Mouse (Mus musculus) brown adipose tissue, adult 24 weeks (tissue): ENCODE data around the gene Palm2. TPM values are rescaled to one million over a fixed set of nuclear protein-coding genes. Genes with fewer than 3 reads are reported as not detected.

ENCODE experiments used
- H3K27ac ChIP-seq: fragments of 200-500 bp; replicated peaks from 2 replicates; pipeline ENCODE4 v1.5.1; 2012; ENCODE audit warnings: low read depth, mild to moderate bottlenecking, low read length
- H3K4me1 ChIP-seq: fragments of 200-500 bp; 2 replicates; pipeline ENCODE4 v1.6.1; 2012; ENCODE audit warnings: low read length, mixed read lengths; ENCODE audit not compliant: control insufficient read depth, insufficient read depth, insufficient read length
- H3K4me3 ChIP-seq: fragments of 200-500 bp; 2 replicates; pipeline ENCODE4 v1.5.1; 2012; ENCODE audit warnings: low read depth, mild to moderate bottlenecking, low read length, moderate library complexity; ENCODE audit not compliant: insufficient read depth
- polyA plus RNA-seq: library from polyadenylated mRNA; stranded (reverse); fragments of >200 nt; gene quantifications from 2 replicates; pipeline ENCODE4 v1.2.4, GENCODE M21; 2012; ENCODE audit not compliant: missing spikeins, insufficient read depth, insufficient read length

Palm2 gene
- polyA plus RNA-seq, 1 experiment: 17.0 TPM

DNA sequence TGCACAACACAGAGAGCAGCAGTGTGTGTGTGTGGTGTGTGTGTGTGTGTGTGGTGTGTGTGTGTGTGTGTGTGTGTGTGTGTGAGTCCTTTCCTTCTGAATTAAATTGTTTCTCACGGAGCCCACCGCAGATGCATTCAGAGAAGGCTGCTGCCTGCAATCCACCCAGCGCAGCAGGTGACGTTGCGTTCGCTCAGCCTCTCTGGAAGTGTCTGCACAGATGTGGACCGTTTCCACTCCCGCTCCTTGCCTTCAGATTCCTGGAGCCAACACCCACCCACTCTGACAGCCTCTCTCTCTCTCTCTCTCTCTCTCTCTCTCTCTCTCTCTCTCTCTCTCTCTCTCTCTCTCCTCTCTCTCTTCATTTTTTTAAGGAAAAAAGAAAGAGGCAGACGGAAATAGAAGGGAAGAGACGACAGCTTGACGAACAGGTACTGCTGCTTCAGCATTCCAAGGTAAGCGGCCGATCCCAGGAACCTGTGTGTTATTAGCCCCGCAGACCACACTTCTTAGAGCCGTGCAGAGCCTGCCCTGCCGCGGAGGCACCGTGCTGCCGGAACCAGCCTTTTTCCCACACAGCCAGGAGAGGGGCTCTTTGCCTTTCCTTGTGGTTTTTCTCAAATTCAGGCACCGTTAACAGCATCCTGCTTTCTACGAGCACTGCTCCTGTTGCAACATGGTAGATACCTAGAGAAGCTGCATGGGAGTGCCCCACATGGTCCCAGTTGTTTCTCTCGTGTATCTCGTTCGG is 203.8 kb downstream of the Palm2 start:
- Histone ChIP-seq H3K27ac (no peak overlapping the region), H3K4me1 (no peaks in the 10 kb centered on the region), H3K4me3 (no peak overlapping the region)

DNA sequence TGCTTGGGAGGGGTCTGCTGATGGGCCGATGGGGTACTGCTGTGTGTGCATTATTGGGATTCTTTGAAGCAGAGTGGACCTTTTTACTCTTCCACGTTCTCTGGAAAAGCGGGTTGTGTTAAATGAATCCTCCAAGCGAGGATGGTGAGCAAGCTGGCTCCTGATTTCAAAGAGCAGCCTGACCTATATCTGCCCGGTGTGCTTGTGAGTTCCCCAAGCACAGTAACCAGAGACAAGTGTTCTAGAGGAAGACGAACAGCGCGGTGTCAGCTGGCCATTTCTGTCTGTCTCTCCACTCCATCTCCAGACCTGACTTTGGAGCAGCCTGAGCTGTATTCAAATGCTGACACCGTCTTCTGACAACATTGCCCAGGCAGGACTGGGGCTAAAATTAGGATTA is 204.9 kb downstream of the Palm2 start:
- H3K4me3 ChIP-seq: no peak overlapping the region
- no peaks in the 10 kb centered on the region for H3K4me1 ChIP-seq
- no peak overlapping the region for H3K27ac ChIP-seq

DNA sequence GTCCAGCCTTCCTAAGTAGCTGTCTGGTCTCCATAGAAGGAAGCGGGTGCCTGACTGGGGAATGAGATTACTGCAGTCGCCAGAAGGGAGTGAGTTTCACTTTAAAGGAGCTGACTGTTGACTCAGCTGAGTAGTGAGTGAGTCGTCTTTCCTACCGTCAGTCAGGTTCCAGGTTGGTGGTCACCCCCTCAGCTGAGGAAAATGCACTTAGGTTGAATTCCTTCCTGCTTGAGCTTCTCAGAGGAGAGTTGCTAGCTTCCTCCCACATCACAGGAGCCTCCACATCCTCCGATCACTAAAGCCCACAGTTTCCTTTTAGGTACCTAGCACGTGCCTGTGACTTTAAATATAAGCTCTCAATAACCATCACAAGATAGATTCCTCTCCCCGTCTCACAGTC is 206.2 kb downstream of the Palm2 start:
- no peak overlapping the region for H3K4me3 ChIP-seq
- H3K27ac ChIP-seq: no peak overlapping the region
- no peaks in the 10 kb centered on the region for H3K4me1 ChIP-seq

DNA sequence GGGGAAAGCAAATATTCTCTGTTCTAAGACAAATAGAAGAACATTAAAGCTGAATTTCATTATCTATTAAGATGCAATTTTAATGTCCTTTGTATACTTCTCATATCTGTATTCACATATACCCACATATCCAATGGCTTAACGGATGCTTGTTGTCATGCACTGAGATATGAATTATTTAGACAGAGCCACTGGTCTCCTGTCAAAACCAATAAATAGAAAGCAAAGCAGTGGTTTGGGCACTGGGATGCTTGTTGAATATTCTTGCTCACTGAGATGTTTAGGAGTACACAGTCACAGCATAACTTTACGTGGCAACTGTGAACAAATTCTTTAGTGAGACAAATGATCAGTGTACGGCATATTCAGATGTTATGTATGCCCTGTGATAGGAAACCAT is 206.9 kb downstream of the Palm2 start:
- Histone ChIP-seq H3K27ac (no peak overlapping the region), H3K4me3 (no peak overlapping the region), H3K4me1 (no peaks in the 10 kb centered on the region)

DNA sequence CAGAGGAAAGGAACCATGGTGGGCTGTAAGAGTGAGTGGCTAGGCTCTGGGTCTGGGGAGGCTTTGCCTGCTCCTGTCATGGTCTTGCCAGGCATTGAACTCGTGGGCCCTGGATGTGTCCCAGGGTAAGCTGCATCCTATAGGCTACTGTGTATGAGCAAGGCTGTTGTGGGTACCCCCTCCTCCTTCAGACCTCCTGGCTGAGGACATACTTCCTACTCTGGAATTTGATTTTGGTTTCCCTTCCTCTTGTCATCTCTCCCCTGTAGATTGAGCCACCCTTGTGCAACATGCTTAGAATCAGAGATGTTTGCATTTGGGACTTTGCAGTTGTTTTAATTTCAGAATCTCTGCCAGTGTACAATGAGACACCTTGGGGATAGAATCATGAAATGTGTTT is 216.9 kb downstream of the Palm2 start:
- no peak overlapping the region for H3K4me3 ChIP-seq
- no peaks in the 10 kb centered on the region; the same call in 1 of the 2 replicates for H3K4me1 ChIP-seq
- no peak overlapping the region for H3K27ac ChIP-seq

DNA sequence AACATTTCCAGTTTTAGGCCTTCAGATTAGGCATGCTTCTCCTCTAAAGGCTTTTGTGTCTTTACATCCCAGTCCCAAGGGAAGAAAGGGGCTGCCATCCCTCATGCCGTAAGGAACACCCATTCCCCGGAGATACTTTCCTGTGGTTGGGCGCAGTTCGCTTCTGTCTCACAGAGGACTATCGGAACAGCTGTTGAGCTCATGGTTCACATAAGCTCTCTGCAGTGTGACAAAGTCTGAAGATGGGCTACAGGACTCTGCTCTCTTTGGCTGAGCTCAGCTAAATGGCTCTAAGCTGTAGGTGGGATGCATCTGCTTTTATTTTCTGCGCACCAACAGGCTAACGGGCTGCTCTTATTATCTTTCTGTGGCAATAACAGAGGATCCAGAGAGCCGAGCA is 217.5 kb downstream of the Palm2 start:
- no peak overlapping the region for H3K4me3 ChIP-seq
- H3K27ac ChIP-seq: no peak overlapping the region
- no peaks in the 10 kb centered on the region; the same call in 1 of the 2 replicates for H3K4me1 ChIP-seq

DNA sequence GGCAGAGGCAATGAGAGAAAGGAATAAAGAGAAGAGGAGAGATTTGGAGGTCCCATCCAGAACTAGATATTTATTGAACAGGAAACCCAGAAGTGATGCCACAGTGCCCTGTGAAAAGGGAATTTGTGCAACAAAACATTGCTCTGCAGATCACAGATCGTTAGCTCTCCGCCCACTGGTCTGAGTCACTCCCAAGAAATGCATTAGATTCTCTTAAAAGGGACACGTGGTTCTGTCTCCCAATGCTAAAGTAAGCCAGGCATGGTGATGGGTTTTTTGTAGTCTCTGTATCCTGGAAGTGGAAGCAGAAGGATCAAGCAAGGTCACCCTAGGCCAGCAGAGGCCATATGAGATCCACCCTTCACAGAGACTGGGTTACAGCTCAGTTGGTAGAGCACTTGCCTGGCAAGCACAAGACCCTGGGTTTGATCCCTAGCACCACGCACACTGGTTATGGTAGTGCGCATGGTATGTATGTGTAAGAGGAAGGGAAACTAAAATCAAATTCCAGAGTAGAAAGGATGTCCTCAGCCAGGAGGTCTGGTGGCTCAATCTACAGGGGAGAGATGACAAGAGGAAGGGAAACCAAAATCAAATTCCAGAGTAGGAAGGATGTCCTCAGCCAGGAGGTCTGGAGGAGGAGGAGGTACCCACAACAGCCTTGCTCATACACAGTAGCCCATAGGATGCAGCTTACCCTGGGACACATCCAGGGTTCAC is 218.3 kb downstream of the Palm2 start:
- Histone ChIP-seq H3K27ac (no peak overlapping the region), H3K4me1 (no peaks in the 10 kb centered on the region; the same call in 1 of the 2 replicates)

DNA sequence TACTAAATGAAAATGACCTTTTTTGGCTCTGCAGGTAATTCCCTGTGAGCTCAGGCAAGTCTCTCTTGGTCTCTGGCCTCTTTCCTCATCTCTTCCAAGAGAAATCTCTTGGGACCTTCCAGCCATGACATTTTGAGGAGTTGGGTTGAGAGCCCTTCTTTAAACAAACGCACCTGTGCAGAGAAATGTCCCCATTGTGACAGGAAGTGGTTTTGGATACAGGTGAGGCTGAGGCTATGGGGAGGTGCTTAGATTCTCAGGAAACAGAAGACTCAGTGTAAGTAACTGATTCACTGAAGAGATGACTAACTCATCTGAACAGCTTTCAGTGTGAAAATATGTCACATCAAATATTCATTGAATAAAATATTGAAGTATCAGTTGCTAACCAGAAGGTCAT is 221.9 kb downstream of the Palm2 start:
- Histone ChIP-seq H3K4me1 (no peaks in the 10 kb centered on the region; the same call in 1 of the 2 replicates), H3K27ac (no peak overlapping the region), H3K4me3 (no peak overlapping the region)

More for the DNA sequence above, 218.3 kb downstream of the Palm2 start:
- no peak overlapping the region for H3K4me3 ChIP-seq

DNA sequence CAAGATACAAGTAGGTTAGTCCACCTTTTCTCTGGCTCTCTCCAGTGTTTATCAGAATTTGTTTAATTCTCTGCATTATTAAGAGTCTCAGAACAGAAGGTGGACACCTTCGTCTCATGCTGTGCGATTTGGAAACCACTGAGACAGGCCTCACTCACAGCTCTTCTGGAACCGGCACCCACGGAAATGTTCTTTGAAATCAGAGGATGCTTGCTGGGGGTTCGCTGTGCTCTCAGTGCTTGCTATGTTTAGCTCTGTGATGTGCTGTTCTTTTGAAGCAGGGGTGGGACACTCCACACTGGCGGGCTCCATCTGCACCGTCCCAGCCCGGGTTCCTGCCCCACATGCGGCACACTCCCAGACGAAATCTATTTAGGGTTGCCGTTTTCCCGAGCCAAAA is 222.3 kb downstream of the Palm2 start:
- Histone ChIP-seq H3K27ac (no peak overlapping the region), H3K4me3 (no peak overlapping the region), H3K4me1 (no peaks in the 10 kb centered on the region; the same call in 1 of the 2 replicates)

DNA sequence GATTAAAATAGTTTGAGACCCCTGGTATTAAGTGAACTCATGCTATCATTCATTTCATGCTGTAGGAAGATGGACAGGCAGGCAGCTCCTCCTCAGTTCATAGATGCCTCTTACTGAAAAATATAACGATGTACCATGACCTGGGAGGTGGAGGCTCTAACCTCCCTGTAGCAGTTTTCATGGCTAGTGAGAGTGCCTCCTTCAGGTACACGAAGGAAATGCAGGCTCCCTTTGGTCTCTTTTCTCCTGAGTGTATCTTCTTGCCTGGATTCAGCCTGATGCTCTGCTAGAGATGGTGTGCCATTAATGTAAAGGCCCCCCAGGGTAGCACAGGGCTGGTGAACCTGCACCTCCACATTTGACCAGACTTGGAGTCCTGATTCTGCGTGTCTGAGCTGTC is 222.8 kb downstream of the Palm2 start:
- Histone ChIP-seq H3K27ac (no peak overlapping the region), H3K4me3 (no peak overlapping the region), H3K4me1 (no peaks in the 10 kb centered on the region)

DNA sequence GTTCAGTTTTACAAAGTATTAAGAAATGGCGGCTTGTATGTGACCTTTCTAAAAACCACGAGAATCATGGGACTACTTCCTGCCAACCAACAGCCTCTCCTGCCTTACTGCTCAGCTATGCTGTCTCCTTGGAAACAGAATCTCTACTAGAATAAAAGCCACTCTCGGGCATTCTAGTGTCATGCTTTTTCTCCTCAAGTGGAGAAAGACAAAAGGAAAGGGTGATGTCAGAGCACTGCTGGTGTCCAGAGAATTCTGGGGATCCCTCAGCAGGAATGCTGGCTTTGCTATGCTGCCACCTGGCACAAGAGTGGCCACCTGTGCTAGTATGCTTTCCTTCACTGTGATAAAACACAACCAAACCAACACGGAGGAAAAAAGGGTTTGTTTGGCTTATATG is 226.4 kb downstream of the Palm2 start:
- Histone ChIP-seq H3K27ac (no peak overlapping the region), H3K4me3 (no peak overlapping the region), H3K4me1 (no peaks in the 10 kb centered on the region)

DNA sequence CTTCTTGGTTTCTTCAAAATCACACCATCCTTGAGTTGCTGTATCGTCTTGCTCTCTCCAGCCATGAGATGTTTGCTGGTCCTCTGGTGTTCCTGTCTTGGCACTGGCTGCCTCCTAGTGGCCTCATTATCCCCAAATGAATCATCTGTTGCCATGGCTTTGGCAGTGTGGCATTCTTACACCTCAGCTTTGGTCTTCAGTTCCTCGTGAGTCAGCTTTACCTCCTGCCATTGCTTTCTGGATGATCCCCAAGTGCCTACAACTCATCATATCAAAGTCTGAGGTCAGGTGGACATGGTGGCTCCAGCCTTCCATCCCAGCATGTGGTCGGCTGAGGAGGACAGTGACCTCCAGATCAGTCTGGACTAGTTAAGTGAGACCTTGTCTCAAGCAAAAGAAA is 232.1 kb downstream of the Palm2 start:
- no peak overlapping the region for H3K27ac ChIP-seq
- H3K4me1 ChIP-seq: no peaks in the 10 kb centered on the region
- no peak overlapping the region for H3K4me3 ChIP-seq

DNA sequence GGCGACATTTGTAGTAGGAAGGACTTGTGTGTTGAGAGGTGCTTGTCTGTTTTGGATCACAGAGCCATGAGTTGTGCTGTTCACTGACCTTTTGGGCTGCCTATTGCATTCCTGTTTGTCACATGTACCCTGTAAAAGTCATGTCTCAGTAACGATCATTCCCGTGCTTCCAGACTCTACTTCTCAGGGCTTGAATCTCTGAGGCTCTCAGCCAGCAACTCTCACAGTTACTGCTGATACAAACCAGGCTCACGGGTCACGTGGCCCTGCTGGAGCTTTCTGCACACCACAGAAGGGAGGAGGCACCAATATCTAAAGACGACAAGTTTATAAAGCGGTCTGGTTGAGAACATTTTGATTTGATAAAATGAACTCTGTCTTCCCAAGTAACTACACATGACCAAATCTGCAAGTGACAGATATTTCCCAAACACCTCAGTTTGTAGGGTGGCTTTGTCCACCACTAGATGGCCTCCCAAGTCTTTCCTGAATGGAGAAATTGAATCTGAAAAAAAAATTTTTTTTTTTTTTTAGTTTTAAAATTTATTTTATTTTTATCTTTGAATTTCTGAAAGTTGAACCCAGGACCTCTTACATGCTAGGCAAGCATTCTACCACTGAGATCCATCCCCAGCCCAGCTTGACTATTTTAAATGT is 236.9 kb downstream of the Palm2 start:
- no peak overlapping the region for H3K27ac ChIP-seq
- no peak overlapping the region for H3K4me3 ChIP-seq
- peaks cover 9% of the 10 kb centered on the region; the same call in 1 of the 2 replicates for H3K4me1 ChIP-seq

DNA sequence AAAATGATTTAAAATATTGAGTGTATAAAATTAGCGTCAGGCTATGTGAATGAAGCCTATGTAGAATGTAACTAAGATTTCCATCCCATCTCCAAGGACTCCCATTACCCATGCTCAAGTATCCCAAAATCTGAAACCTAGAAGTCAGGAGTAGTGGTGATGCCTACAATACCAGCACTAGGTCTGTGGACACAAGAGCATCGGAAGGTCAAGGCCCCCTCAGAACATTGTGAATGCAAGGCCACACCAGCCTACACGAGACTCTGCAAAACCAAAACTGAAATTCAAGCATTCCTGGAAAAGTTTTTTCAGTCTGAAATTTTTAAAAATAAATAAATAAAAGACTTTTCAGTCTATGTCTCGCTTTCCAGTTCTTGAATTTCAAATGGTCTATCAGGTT is 238.5 kb downstream of the Palm2 start:
- Histone ChIP-seq H3K4me3 (no peak overlapping the region), H3K27ac (peak overlapping the region; percentile 99), H3K4me1 (peaks cover 13% of the 10 kb centered on the region)

DNA sequence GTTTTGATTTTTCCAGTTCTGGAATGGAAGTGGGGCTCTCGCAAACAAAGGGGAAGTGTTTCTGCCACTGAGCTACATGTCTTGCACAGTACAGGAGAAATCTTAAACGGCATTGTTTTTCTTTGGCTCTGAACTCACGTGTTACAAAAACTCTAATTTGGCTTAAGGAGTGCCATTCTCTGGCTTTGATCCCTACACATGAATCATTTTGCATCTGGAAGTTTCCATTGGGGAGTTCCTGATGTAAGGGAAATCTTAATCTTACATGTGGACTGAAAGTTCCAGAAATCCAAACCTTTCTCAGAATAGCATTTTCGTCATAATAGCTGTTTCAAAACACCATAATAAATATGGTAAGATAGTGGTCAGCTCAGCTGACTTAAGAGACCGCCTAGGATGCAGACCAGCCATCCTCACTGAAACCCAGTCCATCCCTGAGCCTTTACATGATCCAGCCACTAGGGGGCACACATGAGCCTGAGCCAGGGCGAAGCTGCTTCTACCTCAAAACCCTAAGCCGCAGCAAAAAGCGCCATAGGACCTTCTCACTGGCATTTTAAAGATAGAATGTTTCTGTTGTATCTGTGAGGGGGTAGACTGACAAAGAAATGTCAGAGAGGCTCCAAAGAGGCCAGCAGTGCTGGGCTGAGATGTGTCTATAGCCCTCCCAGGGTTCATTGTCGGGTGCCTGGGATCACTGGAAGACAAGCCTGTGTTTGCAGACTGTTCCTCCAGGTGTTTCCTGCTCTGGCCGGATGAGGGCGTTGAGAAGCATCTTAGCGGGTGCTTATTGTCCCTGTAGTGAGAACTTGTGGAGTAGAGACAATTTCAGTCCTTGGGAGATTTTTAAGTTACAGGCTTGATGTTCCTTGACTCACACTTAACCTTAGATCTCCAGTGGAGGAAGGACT is 239.2 kb downstream of the Palm2 start:
- no peak overlapping the region for H3K4me3 ChIP-seq
- peaks cover 17% of the 10 kb centered on the region for H3K4me1 ChIP-seq
- peak overlapping the region; percentile 99 for H3K27ac ChIP-seq
